Mouse (Mus musculus): Measurements from ENCODE around the gene Arhgap11a.

The Arhgap11a gene

DNA sequence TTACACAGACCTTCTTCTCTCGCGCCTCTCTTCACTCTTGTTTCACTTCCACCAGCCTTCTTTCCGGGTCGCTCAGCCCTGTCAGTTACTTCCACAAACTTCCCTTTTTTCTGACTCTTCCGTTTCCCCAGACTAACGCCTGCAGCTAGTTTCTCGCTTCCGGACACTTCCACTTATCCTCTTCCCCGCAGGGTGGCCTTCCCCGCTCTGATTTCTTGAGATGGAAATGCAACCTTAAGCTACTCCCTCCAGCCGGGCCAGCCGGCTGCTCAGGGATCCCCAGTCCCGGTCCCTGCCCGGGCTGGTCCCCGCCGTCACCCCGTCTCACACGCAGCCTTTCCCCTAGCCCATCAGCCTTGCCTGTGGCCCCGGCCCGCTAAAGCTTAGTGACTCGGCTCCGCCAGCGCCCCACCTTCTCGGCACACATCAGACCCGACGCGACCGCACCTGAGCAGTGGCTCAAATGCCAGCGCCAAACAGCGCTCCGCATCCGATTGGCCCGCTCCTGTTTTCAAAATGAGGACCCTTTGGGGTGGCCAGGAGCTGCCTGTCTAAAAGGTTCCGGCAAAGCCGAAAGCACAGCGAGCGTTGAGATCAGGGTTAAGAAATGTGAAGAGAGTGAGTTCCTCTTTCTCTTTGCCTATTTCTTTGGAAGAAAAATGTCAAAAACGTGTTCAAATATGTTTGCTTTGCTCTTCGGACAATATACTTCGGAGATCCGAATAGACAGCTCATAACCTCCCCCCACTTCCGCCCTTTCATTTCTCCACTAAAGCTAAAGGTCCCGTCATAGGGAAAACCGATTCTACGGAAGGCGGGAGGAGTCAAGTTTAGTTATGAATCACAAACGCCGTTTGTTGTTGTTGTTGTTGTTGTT, at the start of gene Arhgap11a:
Arhgap11a (minus strand) TSS at position 417 of the 877 bp plus-strand sequence.
- DNase-seq (ENCODE audit: low spot score) = peak; percentile 92

- DNase-seq (ENCODE audit: low spot score) = no peak
Measured at GRCm38 (mm10) chr2:113893385-113894122, 45.1 kb upstream of the Arhgap11a start.

GRCm38 (mm10) chr2:113887166-113887565, 38.7 kb upstream of the Arhgap11a start:
- no peak for DNase-seq (ENCODE audit: low spot score)

DNA sequence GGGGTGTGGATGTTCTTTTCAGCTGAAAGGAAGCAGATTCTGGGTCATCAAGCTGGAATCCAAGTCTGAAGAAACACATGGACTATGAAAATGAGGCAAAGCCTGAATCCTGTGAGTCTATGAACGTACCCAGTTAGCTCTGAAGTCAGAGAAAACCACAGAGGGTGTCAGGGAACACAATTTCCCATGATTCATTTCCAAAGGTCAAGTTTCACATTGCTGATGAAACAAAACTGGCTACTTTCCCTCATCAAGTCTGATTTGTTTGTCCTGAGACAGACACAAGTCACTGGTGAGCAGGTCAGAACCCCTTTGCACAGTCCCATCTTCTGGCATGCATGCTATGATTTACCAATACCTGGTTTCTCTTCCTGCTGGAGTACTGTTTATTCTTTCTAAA, 37.6 kb upstream of the Arhgap11a start:
- DNase-seq (ENCODE audit: low spot score) = no peak

DNA sequence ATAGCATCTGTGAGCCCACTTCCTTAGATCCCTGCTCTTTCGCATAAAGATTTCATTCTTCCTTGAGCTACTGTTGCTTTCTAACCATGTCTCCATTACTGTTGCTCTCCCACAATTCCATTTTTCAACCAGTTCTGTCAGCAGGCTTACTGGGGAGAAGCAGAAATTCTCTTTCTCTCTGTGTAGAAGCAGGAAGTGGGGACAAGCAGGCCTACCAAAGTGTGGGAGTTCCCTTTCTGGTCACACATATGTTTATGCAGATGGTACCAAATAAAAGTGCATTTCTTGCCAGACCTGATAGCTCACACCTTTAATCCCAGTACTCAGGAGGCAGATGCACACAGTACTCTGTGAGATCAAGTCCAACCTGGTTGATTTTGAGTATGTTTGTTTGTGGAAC, 21.7 kb upstream of the Arhgap11a start:
- DNase-seq (ENCODE audit: low spot score) = no peak

DNA sequence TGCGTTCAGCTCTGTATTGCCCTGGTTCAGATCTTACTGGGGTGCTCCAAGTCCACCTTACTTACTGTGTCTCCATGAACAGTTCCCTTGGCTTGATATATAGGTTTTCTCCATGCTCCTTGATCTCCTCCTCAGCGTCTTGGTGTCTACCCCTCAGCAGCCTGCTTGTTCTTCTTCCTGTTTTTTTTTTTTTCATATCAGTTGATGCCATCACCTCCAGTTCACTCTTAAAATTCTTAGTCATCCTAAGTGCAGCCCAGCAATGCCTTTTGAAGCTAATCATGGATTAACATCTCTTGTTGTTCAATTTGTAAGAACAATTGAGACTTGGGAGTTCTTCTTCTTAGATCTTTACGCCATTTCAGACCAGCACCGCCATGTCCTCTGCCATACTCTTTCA, 19.9 kb upstream of the Arhgap11a start:
- no peak for DNase-seq (ENCODE audit: low spot score)

DNA sequence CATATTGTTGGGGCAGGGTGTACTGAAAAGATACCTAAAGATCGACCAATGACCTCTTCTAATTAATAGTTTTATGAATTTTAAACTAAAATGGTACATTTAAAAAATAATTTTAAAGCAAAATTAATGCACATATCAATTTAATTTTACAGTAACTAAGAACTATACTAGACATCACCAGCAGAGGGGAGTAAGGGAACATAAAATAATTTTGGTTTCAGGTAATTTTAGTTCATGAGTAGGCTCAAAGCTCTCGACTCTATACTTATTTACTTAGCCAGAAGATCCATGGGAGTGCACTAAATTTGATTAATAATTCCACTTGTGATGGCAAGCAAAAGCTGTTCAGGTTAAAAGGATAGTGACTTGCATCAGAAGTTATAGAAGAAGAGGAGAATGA, 17.7 kb upstream of the Arhgap11a start:
- no peak for DNase-seq (ENCODE audit: low spot score)

- DNase-seq (ENCODE audit: low spot score) = no peak
Measured at GRCm38 (mm10) chr2:113849141-113849540, 680 bp upstream of the Arhgap11a start.

DNA sequence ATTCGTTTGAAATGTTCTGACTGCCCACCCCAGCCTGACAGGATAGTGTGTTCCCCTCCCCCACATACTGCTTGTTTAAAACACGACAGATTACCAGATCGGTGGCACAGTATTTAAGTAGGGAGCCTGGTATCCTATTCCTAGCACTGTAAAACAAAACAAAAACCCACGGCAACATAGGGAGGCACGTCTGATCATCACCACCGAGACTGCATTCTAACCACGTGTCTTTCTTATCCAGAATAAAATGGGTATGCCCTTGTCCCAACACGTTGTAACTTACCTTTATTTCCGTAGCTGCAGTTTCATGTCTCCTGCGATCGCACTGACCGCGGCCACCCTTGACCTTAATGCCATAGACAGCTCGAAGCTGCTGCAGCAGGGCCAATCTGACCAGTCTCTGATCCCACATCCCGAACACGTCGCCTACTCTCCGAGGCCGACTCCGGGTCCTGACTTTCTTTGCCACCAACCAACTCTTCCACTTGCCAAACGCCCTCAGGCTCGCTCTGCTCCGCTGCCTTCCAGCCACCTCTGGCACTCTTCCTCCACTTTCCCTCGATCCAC, 700 bp downstream of the Arhgap11a start:
- DNase-seq (ENCODE audit: low spot score) = peak; percentile 47

- DNase-seq (ENCODE audit: low spot score) = no peak
Measured at GRCm38 (mm10) chr2:113845081-113845480, 3.4 kb downstream of the Arhgap11a start.

GRCm38 (mm10) chr2:113841656-113842437, 6.6 kb downstream of the Arhgap11a start:
- DNase-seq (ENCODE audit: low spot score) = no peak

- DNase-seq (ENCODE audit: low spot score) = no peak
Measured at GRCm38 (mm10) chr2:113839488-113839887, 9.0 kb downstream of the Arhgap11a start.

DNA sequence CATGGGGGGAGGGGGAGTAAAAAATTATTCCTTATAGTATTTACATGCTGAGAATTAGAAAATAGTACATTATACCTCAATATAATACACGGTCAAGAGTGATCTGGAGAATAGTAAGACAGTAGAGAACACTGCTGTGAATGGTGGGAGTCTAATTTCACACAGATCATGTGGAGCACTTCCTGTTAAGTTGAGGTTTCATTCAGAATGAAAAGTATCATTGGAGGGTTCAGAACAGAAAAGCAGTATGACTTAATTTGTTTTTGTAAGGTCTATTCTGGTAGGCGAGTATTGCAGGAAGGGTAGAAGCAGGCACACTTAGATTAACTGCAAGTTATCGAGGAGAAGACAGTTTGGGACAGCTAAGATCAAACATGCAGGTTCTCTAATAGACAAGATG, 13.2 kb downstream of the Arhgap11a start:
- DNase-seq (ENCODE audit: low spot score) = no peak

DNA sequence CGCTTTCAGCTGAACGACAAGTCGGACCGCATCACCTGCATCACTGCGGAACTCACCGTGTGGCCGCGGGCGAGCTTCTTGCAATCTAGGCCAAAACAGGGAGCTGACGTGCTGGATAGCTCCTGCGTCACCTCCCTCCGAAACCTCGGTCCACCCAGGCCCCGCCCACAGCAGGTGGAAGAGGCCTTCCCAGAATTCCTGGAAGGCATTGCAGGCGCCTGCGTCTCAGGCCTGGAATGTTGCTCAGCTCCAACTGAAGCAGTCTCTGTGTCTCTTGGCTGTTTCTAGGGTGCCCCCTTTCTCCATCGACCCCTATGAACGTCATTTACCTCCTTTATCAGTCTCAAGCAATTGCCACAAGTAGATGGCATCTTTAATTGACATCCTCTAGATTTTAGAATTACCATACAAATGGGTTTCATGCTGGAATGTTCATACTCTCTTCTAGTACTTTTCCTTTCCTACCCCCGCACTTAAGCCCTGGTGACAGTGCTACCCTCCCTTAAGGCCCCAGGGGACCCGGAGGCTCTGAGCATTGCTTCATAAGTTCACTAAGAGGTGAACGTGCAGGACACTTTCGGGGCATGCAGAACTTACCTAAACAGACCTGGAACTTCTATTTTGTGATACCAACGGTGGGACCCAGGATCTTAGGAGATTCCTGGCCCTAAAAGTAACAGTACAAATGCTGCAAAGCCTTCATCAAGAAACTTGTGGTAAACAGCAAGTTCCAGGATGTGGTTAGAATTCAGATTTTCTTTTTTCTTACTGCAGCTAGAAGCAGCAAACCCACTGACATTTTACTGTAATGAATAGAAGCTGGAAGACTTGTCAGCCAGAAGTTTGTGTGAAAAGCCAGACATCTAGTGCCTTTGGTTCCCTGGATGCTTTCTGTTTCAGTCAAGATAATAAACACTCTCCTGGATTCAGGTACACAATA, 19.2 kb downstream of the Arhgap11a start, which contains the start of gene Scg5:
Scg5 (minus strand) TSS at position 179 of the 940 bp plus-strand sequence.
- DNase-seq (ENCODE audit: low spot score) = peak; percentile 79

GRCm38 (mm10) chr2:113828086-113828942, 20.1 kb downstream of the Arhgap11a start:
- DNase-seq (ENCODE audit: low spot score) = no peak

DNA sequence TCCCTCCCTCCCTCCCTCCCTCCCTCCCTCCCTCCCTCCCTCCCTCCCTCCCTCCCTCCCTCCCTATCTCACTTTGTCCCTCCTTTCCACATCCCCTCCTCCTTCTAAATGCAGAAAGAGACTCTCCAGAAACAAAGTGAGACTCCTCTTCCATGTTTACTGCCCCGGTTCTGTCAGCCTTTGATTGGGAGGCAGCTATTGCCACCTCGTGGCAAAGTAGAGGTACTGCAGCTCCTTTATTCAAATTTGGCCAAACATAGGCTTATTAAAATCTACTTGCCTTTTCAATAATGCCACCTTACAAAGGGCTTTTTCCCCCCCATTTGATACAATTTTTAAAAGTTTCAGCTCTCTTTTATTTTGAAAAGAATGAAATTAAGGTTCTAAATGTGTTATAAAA, 24.6 kb downstream of the Arhgap11a start:
- DNase-seq (ENCODE audit: low spot score) = no peak

DNA sequence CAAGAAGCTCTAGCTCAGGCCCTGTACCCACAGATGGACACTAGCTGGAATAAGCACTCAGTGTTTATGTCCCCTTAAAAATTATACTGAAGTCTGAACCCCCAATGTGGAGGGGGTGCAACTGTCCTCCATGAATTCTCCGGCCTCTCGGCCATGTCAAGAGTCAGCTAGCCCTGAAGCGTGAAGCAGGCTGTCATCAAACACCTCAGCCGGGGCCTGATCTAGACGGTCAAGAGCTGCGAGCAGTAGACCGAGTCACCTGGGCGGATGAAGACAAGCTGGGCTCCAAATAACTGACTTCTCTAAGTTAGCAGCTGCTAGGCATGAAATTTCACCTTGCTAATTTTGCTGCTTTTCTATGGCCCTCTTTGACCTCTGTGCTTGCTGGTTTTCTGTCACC, 26.1 kb downstream of the Arhgap11a start:
- no peak for DNase-seq (ENCODE audit: low spot score)

DNA sequence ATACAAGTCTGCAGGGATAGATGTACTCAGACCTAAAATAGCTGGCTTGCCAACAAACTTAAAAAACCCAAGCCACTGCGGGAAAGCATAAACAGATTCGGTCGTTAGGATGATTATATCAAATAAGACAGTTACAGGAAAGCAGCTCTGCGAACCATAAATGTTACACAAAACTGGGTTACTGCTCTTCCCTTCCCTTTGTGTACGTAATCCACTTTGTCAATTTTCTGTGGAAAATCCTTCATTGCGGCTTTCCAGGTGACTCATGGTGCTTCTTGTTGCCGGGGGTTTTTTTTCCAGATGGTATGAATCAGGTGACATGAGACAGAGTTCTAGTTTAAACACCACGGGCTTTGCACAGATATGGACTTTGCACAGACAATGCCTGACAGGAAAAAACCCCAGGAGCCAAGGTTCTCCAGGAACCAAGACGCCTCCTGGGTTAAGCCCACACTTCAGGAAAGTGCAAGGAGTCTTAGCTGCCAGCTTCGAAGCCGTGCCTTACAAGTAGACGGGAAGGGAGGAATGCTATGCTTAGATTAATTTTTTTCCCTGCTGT, 27.2 kb downstream of the Arhgap11a start:
- no peak for DNase-seq (ENCODE audit: low spot score)

GRCm38 (mm10) chr2:113820117-113820516, 28.3 kb downstream of the Arhgap11a start:
- DNase-seq (ENCODE audit: low spot score) = no peak

Measured in testis, postnatal 10 days (tissue).